Mouse (Mus musculus) yolk sac, embryonic 10.5 days (tissue): ENCODE measurements around the gene Cxcr2.
A peak's percentile ranks its signal among the peaks of the same experiment; 100 is the strongest.

ENCODE experiments used
- DNase-seq: peaks from one replicate; pipeline ENCODE4 v3.0.0-alpha.2; 2017; ENCODE audit warnings: low spot score

Gene Cxcr2

DNA sequence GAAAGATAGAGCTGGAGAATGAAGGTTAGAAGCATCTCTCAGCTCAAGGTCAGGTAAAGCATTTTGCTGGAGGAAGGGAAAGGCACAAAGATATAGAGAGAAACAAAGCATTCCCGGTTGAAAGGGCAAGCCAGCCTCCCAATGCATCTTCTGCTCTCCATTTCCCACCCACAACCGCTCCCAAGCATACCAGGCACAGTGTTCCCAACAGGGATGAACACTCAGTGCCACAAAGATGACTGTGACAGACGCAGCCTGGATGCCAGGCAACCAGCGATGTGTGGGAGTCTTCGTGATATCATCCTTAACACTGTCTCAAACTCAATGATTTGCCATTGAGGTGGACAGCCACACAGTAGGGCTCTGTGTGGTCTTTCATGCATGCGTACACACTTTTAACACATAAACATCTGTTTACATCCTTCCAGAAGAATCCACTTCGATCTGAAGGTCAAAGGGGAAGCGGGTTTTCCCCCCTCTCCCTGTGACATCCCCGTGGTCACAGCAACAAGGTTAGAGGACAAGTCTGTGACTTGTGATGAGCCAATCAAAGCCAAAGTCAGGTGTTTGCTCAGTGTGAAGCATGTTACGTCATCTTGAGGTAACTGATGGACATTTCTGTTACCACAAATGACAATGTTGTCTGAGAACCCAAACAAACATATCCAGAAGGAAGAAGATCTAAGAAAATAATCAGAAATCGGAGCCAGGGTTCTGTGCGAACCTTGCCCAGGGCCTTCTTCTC lies 44.1 kb downstream of the Cxcr2 start:
- DNase-seq: peak; percentile 66

DNA sequence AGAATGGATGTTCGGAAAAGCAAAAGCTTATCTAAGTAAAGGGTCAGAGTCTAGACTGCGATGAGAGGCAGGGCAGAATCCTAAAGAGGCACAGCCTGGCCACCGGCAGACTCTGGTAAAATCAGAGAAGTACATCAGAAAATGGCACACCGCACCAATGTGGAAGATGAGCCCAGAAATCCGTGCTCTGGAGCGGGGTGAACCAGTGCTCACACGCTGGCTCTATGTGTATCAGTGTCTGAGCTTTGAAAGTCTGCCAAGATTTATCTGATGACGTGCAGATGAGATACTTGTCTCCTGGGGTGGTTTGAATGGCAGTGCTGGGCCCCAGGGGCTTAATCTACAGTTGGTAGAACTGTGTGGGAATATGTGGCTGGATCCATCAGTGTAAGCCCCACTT lies 45.3 kb downstream of the Cxcr2 start:
- no peak for DNase-seq

DNA sequence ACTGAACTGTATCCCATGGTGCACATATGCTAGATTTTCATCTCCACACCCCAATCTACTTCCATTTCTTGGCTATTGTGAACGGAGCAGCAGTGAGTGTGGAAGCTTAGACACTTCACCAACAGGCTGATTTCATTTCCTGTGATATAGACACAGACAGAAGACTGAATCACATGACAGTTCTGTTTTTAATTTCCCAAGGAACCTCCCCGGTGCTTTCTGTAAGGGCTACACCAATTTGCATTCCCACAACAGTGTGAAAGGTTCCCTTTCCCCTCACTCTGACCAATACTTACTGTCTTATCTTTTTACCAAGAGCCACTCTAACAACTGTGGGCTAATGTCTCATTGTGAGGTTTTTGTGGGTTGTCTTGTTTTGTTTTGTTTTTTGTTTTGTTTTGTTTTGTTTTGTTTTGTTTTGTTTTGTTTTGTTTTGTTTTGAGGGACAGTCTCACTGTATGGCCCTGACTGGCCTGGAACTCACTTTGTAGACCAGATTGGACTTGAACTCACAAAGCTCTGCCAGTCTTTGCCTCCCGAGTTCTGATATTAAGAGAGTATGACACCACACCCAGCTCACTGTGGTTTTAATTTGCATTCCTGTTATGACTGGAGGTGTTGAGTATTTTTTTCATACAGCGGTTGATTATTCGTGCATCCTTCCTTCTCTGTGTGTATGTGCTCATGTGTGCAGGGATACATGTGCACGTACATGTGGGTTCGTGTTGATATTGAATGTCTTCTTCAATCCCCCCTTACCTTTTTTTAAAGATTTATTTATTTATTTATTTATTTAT lies 47.5 kb downstream of the Cxcr2 start:
- no peak for DNase-seq

DNA sequence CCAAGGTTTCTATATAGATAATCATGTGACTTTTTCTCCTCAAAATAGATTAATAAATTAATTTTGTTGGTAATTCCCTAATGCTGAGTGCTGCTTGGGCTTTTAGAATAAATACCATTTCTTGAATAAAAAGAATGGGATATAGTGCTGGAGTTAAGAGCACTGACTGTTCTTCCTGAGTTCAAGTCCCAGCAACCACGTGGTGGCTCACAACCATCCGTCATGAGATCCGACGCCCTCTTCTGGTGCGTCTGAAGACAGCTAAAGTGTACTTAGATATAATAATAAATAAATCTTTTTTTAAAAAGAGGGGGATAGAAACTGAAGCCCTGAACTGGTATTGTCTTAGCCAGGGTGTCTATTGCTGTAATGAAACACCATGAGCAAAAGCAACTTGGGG lies 49.7 kb downstream of the Cxcr2 start:
- no peak for DNase-seq

DNA sequence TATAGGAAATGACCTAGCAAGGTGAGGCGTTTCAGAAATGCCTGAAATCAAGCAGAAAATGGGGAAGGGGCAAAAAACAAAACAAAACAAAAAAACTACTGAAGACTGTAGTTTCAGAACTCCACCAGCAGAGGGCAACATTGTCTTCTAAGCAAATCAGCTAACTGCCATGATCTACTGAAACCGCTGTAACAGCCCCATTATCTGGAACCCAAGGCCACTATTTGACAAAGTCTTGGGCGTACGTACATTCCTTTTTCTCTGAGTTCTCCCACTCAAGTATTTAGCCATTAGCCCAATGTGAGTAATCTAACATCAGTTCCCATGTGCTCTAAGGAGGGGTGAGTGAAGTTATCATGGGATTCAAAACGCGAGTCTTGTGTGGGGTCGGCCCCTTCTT lies 52.1 kb downstream of the Cxcr2 start:
- DNase-seq: peak; percentile 43

DNA sequence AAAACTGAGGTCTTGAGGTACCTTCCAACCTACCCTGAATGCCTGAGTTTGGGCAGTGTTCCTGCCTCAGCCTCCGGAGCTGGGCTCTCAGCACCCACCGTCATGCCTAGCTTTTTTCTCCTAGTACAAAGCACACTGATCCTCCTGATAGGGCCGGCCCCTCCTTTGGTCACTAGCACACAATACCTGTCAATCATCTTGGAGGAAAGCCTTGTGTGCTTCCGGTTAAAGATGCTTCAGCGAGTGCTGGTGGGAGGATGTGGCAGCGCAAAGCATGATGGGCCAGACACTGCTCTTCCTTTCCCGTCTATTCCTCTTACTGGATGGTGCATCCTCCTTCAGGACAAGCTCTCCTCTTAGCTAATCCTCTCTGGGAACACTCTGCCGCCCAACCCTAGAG lies 52.9 kb downstream of the Cxcr2 start:
- DNase-seq: no peak

DNA sequence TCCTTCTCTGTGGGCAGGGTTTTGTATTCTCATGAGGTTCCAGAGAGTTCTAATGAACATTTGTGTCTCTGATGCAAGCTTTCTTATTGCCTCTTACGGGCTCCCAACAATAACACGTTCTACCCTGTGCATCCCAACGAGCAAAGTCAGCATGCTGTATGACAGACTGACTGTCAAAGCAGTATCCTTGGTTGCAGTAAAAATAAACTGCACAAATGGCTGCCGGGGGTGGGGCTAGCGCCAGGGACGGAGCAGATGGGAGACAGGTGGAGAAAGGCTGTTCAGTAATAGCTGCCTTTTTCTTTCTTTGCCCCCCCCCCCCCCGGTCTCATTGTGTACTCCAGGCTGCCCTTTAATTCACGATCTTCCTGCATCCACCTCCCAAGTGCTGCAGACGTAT lies 54.1 kb downstream of the Cxcr2 start:
- DNase-seq: no peak

DNA sequence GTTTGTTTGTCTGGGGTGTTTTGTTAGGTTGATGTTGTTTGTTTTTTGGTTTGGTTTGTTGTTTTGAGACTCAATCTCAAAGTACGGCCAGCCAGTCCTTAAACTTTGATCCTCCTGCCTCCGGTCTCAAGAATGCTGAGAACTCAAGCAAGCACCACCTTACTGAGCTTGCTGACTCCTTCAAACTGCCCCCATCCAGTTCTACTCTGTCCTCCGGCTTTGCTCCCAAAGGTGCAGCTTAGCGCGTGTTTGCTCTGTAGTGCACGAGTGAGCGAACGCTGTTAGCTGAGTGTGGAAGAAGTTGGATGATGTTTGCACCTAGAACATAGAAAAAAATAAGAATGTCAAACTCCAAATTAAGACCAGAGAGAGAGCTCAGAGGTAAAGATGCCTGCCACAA lies 55.2 kb downstream of the Cxcr2 start:
- DNase-seq: peak; percentile 75
